Mouse (Mus musculus) embryonic facial prominence, embryonic 14.5 days (tissue): Measurements from ENCODE around the gene Clstn1. TPM values are rescaled to one million over a fixed set of nuclear protein-coding genes. Genes with fewer than 3 reads are reported as not detected.

Experiments used
- ATAC-seq: fragments of 200-750 bp; cut with Nextera tagmentation; 2 replicates; pipeline ENCODE4 v1.8.0; 2017; ENCODE audit warnings: low read depth, moderate number of reproducible peaks, moderate TSS enrichment
- DNase-seq: peaks from one replicate; pipeline ENCODE4 v3.0.0-alpha.2; 2015; ENCODE audit warnings: low spot score
- H3K27ac ChIP-seq: fragments of 300-500 bp; sonication (generic); replicated peaks from 2 replicates; pipeline ENCODE4 v1.5.1; 2014; ENCODE audit warnings: low read depth, mild to moderate bottlenecking, low read length, moderate library complexity
- H3K27me3 ChIP-seq: fragments of 300-500 bp; sonication (generic); replicated peaks from 2 replicates; pipeline ENCODE4 v1.6.1; 2014; ENCODE audit warnings: low read length; ENCODE audit not compliant: control insufficient read depth, insufficient read depth
- H3K36me3 ChIP-seq: fragments of 300-500 bp; sonication (generic); 2 replicates; pipeline ENCODE4 v1.6.1; 2014; ENCODE audit warnings: low read length, mixed read lengths; ENCODE audit not compliant: control insufficient read depth, insufficient read depth
- H3K4me1 ChIP-seq: fragments of 300-500 bp; sonication (generic); 2 replicates; pipeline ENCODE4 v1.6.1; 2014; ENCODE audit warnings: antibody characterized with exemption, low read length; ENCODE audit not compliant: control insufficient read depth, insufficient read depth
- H3K4me2 ChIP-seq: fragments of 300-500 bp; sonication (generic); 2 replicates; pipeline ENCODE4 v1.6.1; 2014; ENCODE audit warnings: low read depth, mild to moderate bottlenecking, low read length, moderate library complexity, mixed read lengths
- H3K4me3 ChIP-seq: fragments of 300-500 bp; sonication (generic); 2 replicates; pipeline ENCODE4 v1.5.1; 2014; ENCODE audit warnings: low read depth, mild to moderate bottlenecking, low read length
- H3K9ac ChIP-seq: fragments of 300-500 bp; sonication (generic); 2 replicates; pipeline ENCODE4 v1.6.1; 2014; ENCODE audit warnings: low read depth, mild to moderate bottlenecking, low read length, moderate library complexity, mixed read lengths
- H3K9me3 ChIP-seq: fragments of 300-500 bp; sonication (generic); 2 replicates; pipeline ENCODE4 v1.6.1; 2016; ENCODE audit warnings: low read length; ENCODE audit not compliant: control insufficient read depth
- WGBS: fragments of 180-500 bp; shearing (Covaris S2); extraction: QIAGEN DNeasy Blood & Tissue Kit; methylation state at CpG from one replicate; pipeline ENCODE4 v1.1.7; 2014; 5-methylcytosine and 5-hydroxymethylcytosine counted together
- polyA plus RNA-seq: library from polyadenylated mRNA; unstranded; fragments of >200 nt; fragmentation: Nextera tagmentation; extraction: Ambion mirVana; gene quantifications from 2 replicates; pipeline ENCODE4 v1.2.1, GENCODE M21; 2014

Gene Clstn1
- polyA plus RNA-seq, 1 experiment from 2014 or later, result 51.4 TPM

- Histone ChIP-seq H3K27ac (no peak overlapping the region), H3K27me3 (no peaks in the 10 kb centered on the region), H3K4me2 (no peak overlapping the region), H3K4me3 (no peak overlapping the region), H3K36me3 (no peaks in the 10 kb centered on the region), H3K9me3 (no peaks in the 10 kb centered on the region), H3K9ac (no peak overlapping the region), H3K4me1 (0 out of 2 replicates have a peak, but pooled peaks cover 2% of the 10 kb centered on the region)
- ATAC-seq (no peak), DNase-seq (no peak)
- WGBS, result 76% methylated on average over 12 of the region's 12 CpGs
Observed at GRCm38 (mm10) chr4:149597641-149598208, 11.5 kb downstream of the Clstn1 start.

- no peak overlapping the region for H3K9ac ChIP-seq
- no peaks in the 10 kb centered on the region for H3K36me3 ChIP-seq
- no peak overlapping the region for H3K27ac ChIP-seq
- H3K4me3 ChIP-seq, result no peak overlapping the region
- WGBS, result 91% methylated on average over 6 of the region's 6 CpGs
- H3K27me3 ChIP-seq, result no peaks in the 10 kb centered on the region
- no peak overlapping the region for H3K4me2 ChIP-seq
- DNase-seq (no peak), ATAC-seq (no peak)
- H3K4me1 ChIP-seq, result 0 out of 2 replicates have a peak, but pooled peaks cover 2% of the 10 kb centered on the region
- no peaks in the 10 kb centered on the region for H3K9me3 ChIP-seq
Observed at GRCm38 (mm10) chr4:149599549-149599948, 13.3 kb downstream of the Clstn1 start.

- Histone ChIP-seq H3K36me3 (no peaks in the 10 kb centered on the region), H3K4me1 (0 out of 2 replicates have a peak, but pooled peaks cover 2% of the 10 kb centered on the region), H3K27me3 (no peaks in the 10 kb centered on the region), H3K9me3 (no peaks in the 10 kb centered on the region), H3K4me2 (no peak overlapping the region), H3K9ac (no peak overlapping the region), H3K27ac (no peak overlapping the region), H3K4me3 (no peak overlapping the region)
- DNase-seq (no peak), ATAC-seq (no peak)
- WGBS, result 83% methylated on average over 4 of the region's 4 CpGs
Observed at GRCm38 (mm10) chr4:149600130-149600529, 13.9 kb downstream of the Clstn1 start.

GRCm38 (mm10) chr4:149601484-149601883, 15.2 kb downstream of the Clstn1 start:
- DNase-seq (peak; percentile 57), ATAC-seq (no peak)
- no peaks in the 10 kb centered on the region for H3K9me3 ChIP-seq
- H3K36me3 ChIP-seq, result no peaks in the 10 kb centered on the region
- 31% methylated on average over 4 of the region's 4 CpGs for WGBS
- no peak overlapping the region for H3K4me2 ChIP-seq
- H3K9ac ChIP-seq, result no peak overlapping the region
- no peaks in the 10 kb centered on the region for H3K27me3 ChIP-seq
- no peak overlapping the region for H3K27ac ChIP-seq
- 0 out of 2 replicates have a peak, but pooled peaks cover 2% of the 10 kb centered on the region for H3K4me1 ChIP-seq
- no peak overlapping the region for H3K4me3 ChIP-seq

- DNase-seq (no peak), ATAC-seq (no peak)
- 41% methylated on average over 7 of the region's 7 CpGs for WGBS
- H3K27me3 ChIP-seq, result no peaks in the 10 kb centered on the region
- no peaks in the 10 kb centered on the region for H3K9me3 ChIP-seq
- no peak overlapping the region for H3K27ac ChIP-seq
- no peak overlapping the region for H3K9ac ChIP-seq
- no peak overlapping the region for H3K4me3 ChIP-seq
- no peak overlapping the region for H3K4me2 ChIP-seq
- no peaks in the 10 kb centered on the region for H3K36me3 ChIP-seq
- peaks cover 6% of the 10 kb centered on the region; the same call in 1 of the 2 replicates for H3K4me1 ChIP-seq
Observed at GRCm38 (mm10) chr4:149602236-149602635, 16.0 kb downstream of the Clstn1 start.

- Histone ChIP-seq H3K36me3 (no peaks in the 10 kb centered on the region), H3K27ac (no peak overlapping the region), H3K4me1 (peaks cover 13% of the 10 kb centered on the region), H3K27me3 (no peaks in the 10 kb centered on the region), H3K9me3 (no peaks in the 10 kb centered on the region), H3K9ac (no peak overlapping the region), H3K4me2 (no peak overlapping the region), H3K4me3 (no peak overlapping the region)
- WGBS, result 59% methylated on average over 1 of the region's 1 CpGs
- ATAC-seq (no peak), DNase-seq (no peak)
Observed at GRCm38 (mm10) chr4:149603860-149604259, 17.6 kb downstream of the Clstn1 start.

GRCm38 (mm10) chr4:149604518-149604917, 18.2 kb downstream of the Clstn1 start:
- H3K9ac ChIP-seq, result no peak overlapping the region
- H3K4me1 ChIP-seq, result peaks cover 13% of the 10 kb centered on the region
- ATAC-seq (no peak), DNase-seq (no peak)
- H3K27me3 ChIP-seq, result no peaks in the 10 kb centered on the region
- no peaks in the 10 kb centered on the region for H3K36me3 ChIP-seq
- no peak overlapping the region for H3K4me2 ChIP-seq
- H3K9me3 ChIP-seq, result no peaks in the 10 kb centered on the region
- H3K4me3 ChIP-seq, result no peak overlapping the region
- H3K27ac ChIP-seq, result no peak overlapping the region
- WGBS, result 80% methylated on average over 3 of the region's 3 CpGs

- no peaks in the 10 kb centered on the region for H3K27me3 ChIP-seq
- H3K36me3 ChIP-seq, result no peaks in the 10 kb centered on the region
- H3K4me2 ChIP-seq, result no peak overlapping the region
- H3K9me3 ChIP-seq, result no peaks in the 10 kb centered on the region
- no peak overlapping the region for H3K27ac ChIP-seq
- DNase-seq, result no peak
- peaks cover 13% of the 10 kb centered on the region for H3K4me1 ChIP-seq
- ATAC-seq, result no peak
- WGBS, result 72% methylated on average over 17 of the region's 18 CpGs
- H3K9ac ChIP-seq, result no peak overlapping the region
- no peak overlapping the region for H3K4me3 ChIP-seq
Observed at GRCm38 (mm10) chr4:149606056-149606455, 19.8 kb downstream of the Clstn1 start.

GRCm38 (mm10) chr4:149606766-149607358, 20.6 kb downstream of the Clstn1 start:
- no peak overlapping the region for H3K9ac ChIP-seq
- no peak for ATAC-seq

More at GRCm38 (mm10) chr4:149606766-149607358, 20.6 kb downstream of the Clstn1 start:
- DNase-seq, result no peak
- peaks cover 13% of the 10 kb centered on the region for H3K4me1 ChIP-seq
- H3K4me3 ChIP-seq, result no peak overlapping the region
- no peaks in the 10 kb centered on the region for H3K36me3 ChIP-seq
- WGBS, result 56% methylated on average over 15 of the region's 15 CpGs
- H3K27ac ChIP-seq, result no peak overlapping the region
- H3K27me3 ChIP-seq, result no peaks in the 10 kb centered on the region
- no peak overlapping the region for H3K4me2 ChIP-seq
- H3K9me3 ChIP-seq, result no peaks in the 10 kb centered on the region
